Mouse (Mus musculus) cortical plate, adult 2 months (tissue): ENCODE results near the gene Dab2ip. TPM values are rescaled to one million over a fixed set of nuclear protein-coding genes. Genes with fewer than 3 reads are reported as not detected.

ENCODE experiments used
- H3K27ac ChIP-seq: fragments of 200-500 bp; 2 replicates; pipeline ENCODE4 v1.5.1; 2012; ENCODE audit warnings: low read length, control low read depth, inconsistent platforms; ENCODE audit not compliant: insufficient read depth
- H3K4me1 ChIP-seq: fragments of 200-500 bp; 2 replicates; pipeline ENCODE4 v1.6.1; 2011; ENCODE audit warnings: low read length; ENCODE audit not compliant: control insufficient read depth, insufficient read depth
- H3K4me3 ChIP-seq: fragments of 200-500 bp; 2 replicates; pipeline ENCODE4 v1.5.1; 2011; ENCODE audit warnings: mild to moderate bottlenecking, low read length, control low read depth; ENCODE audit not compliant: insufficient read depth
- CTCF ChIP-seq: fragments of 200-500 bp; IDR thresholded peaks from 2 replicates; pipeline ENCODE4 v1.5.1; 2011; ENCODE audit warnings: mild to moderate bottlenecking, control low read depth, low read length; ENCODE audit not compliant: insufficient read depth; ENCODE audit errors: extremely low read depth
- POLR2A ChIP-seq: fragments of 200-500 bp; IDR thresholded peaks from 2 replicates; pipeline ENCODE4 v1.6.1; 2011; ENCODE audit warnings: mild to moderate bottlenecking, low read length, control low read depth; ENCODE audit not compliant: insufficient read depth; ENCODE audit errors: extremely low read depth
- polyA plus RNA-seq: library from polyadenylated mRNA; depleted of rRNA; stranded (reverse); fragments of >200 nt; gene quantifications from 2 replicates; pipeline ENCODE4 v1.2.3, GENCODE M21; 2012

Gene Dab2ip
- polyA plus RNA-seq, 1 experiment = 114 TPM

GRCm38 (mm10) chr2:35658311-35658710 is 100.2 kb downstream of the Dab2ip start:
- Histone ChIP-seq H3K4me3 (no peak overlapping the region), H3K27ac (no peak overlapping the region), H3K4me1 (0 out of 2 replicates have a peak, but pooled peaks cover 4% of the 10 kb centered on the region)
- no peak for TF ChIP-seq CTCF

GRCm38 (mm10) chr2:35659578-35660194 is 101.6 kb downstream of the Dab2ip start:
- Histone ChIP-seq H3K4me3 (no peak overlapping the region), H3K4me1 (peaks cover 8% of the 10 kb centered on the region; the same call in 1 of the 2 replicates), H3K27ac (no peak overlapping the region)
- TF ChIP-seq POLR2A = no peak
- no peak for TF ChIP-seq CTCF

- TF ChIP-seq POLR2A (no peak), CTCF (no peak)
- Histone ChIP-seq H3K4me3 (peak overlapping the region; percentile 93), H3K27ac (no peak overlapping the region), H3K4me1 (peaks cover 6% of the 10 kb centered on the region; the same call in 1 of the 2 replicates)
Observed at GRCm38 (mm10) chr2:35660953-35661374, 102.9 kb downstream of the Dab2ip start.

- peak overlapping the region; percentile 91 for H3K27ac ChIP-seq
- peak overlapping the region; percentile 93 for H3K4me3 ChIP-seq
- peaks cover 6% of the 10 kb centered on the region; the same call in 1 of the 2 replicates for H3K4me1 ChIP-seq
- TF ChIP-seq CTCF = no peak
- no peak for TF ChIP-seq POLR2A
Observed at GRCm38 (mm10) chr2:35661454-35662000, 103.5 kb downstream of the Dab2ip start.

GRCm38 (mm10) chr2:35662001-35662491 is 104.0 kb downstream of the Dab2ip start:
- no peak for TF ChIP-seq CTCF
- no peak for TF ChIP-seq POLR2A
- Histone ChIP-seq H3K4me3 (peak overlapping the region; percentile 93), H3K27ac (peak overlapping the region; percentile 91), H3K4me1 (peaks cover 6% of the 10 kb centered on the region; the same call in 1 of the 2 replicates)

GRCm38 (mm10) chr2:35662738-35663550 is 104.9 kb downstream of the Dab2ip start:
- peaks cover 5% of the 10 kb centered on the region; the same call in 1 of the 2 replicates for H3K4me1 ChIP-seq

GRCm38 (mm10) chr2:35667746-35668145 is 109.7 kb downstream of the Dab2ip start:
- Histone ChIP-seq H3K27ac (no peak overlapping the region), H3K4me3 (no peak overlapping the region), H3K4me1 (peaks cover 12% of the 10 kb centered on the region)
- no peak for TF ChIP-seq POLR2A
- TF ChIP-seq CTCF = no peak

More at GRCm38 (mm10) chr2:35662738-35663550, 104.9 kb downstream of the Dab2ip start:
- peak overlapping the region; percentile 93 for H3K4me3 ChIP-seq
- H3K27ac ChIP-seq = peak overlapping the region; percentile 13; the same call in 1 of the 2 replicates
- no peak for TF ChIP-seq POLR2A
- TF ChIP-seq CTCF = no peak

GRCm38 (mm10) chr2:35669217-35669616 is 111.2 kb downstream of the Dab2ip start:
- Histone ChIP-seq H3K4me1 (peaks cover 13% of the 10 kb centered on the region), H3K27ac (no peak overlapping the region), H3K4me3 (no peak overlapping the region)
- TF ChIP-seq POLR2A (no peak), CTCF (no peak)

GRCm38 (mm10) chr2:35669748-35670147 is 111.7 kb downstream of the Dab2ip start:
- peaks cover 14% of the 10 kb centered on the region for H3K4me1 ChIP-seq

More at GRCm38 (mm10) chr2:35669748-35670147, 111.7 kb downstream of the Dab2ip start:
- Histone ChIP-seq H3K27ac (no peak overlapping the region), H3K4me3 (no peak overlapping the region)
- TF ChIP-seq POLR2A (no peak), CTCF (no peak)
